Mouse (Mus musculus): ENCODE results near the gene Usp28. TPM values are rescaled to one million over a fixed set of nuclear protein-coding genes. Genes with fewer than 3 reads are reported as not detected.
"Not testable (repeated sequence)": the region's sequence is repeated elsewhere in the genome, so short reads cannot be mapped to it uniquely, and the experiment has no call there.

The Usp28 gene
- total and polyA plus RNA-seq, 2 experiments from 2014 or later, result 16.9 to 21.1 TPM

- Histone ChIP-seq H3K4me2 (ENCODE audit: low read depth, low read length, poor library complexity, severe bottlenecking) (no peak overlapping the region), H3K36me3 (ENCODE audit: insufficient read depth, low read length) (no peaks in the 10 kb centered on the region), H3K4me1 (ENCODE audit: insufficient read depth, low read length) (no peaks in the 10 kb centered on the region), H3K9me3 (ENCODE audit: low read length) (no peaks in the 10 kb centered on the region), H3K9ac (replicated peaks; ENCODE audit: low read length, poor library complexity, severe bottlenecking) (no peak overlapping the region), H3K27ac (ENCODE audit: low read depth, low read length) (no peak overlapping the region), H3K27me3 (ENCODE audit: insufficient read depth, low read length) (no peaks in the 10 kb centered on the region), H3K4me3 (ENCODE audit: low read depth, low read length) (no peak overlapping the region)
- DNase-seq (ENCODE audit: low spot score) (peak; percentile 85), ATAC-seq (ENCODE audit: low FRiP score) (no peak)
- TF ChIP-seq CTCF (IDR thresholded peaks at IDR 0.05), result peak; percentile 94
- 31% methylated on average over 3 of the region's 3 CpGs for WGBS
These were observed 12.7 kb upstream of the Usp28 start for GRCm38 (mm10) chr9:48972494-48972893.

GRCm38 (mm10) chr9:48976661-48977355 lies 8.4 kb upstream of the Usp28 start:
- Histone ChIP-seq H3K9me3 (ENCODE audit: low read length) (no peaks in the 10 kb centered on the region), H3K9ac (replicated peaks; ENCODE audit: low read length, poor library complexity, severe bottlenecking) (no peak overlapping the region), H3K27me3 (ENCODE audit: insufficient read depth, low read length) (no peaks in the 10 kb centered on the region), H3K27ac (ENCODE audit: low read depth, low read length) (no peak overlapping the region), H3K4me1 (ENCODE audit: insufficient read depth, low read length) (no peaks in the 10 kb centered on the region), H3K4me2 (ENCODE audit: low read depth, low read length, poor library complexity, severe bottlenecking) (no peak overlapping the region), H3K4me3 (ENCODE audit: low read depth, low read length) (no peak overlapping the region), H3K36me3 (ENCODE audit: insufficient read depth, low read length) (no peaks in the 10 kb centered on the region)
- DNase-seq (ENCODE audit: low spot score) (no peak), ATAC-seq (ENCODE audit: low FRiP score) (no peak)
- 87% methylated on average over 6 of the region's 6 CpGs for WGBS
- TF ChIP-seq CTCF (IDR thresholded peaks at IDR 0.05), result no peak

GRCm38 (mm10) chr9:48980371-48980770 lies 4.8 kb upstream of the Usp28 start:
- DNase-seq (ENCODE audit: low spot score), result no peak
- no peak for ATAC-seq (ENCODE audit: low FRiP score)
- TF ChIP-seq CTCF (IDR thresholded peaks at IDR 0.05), result no peak
- Histone ChIP-seq H3K9me3 (ENCODE audit: low read length) (no peaks in the 10 kb centered on the region), H3K27ac (ENCODE audit: low read depth, low read length) (no peak overlapping the region), H3K4me3 (ENCODE audit: low read depth, low read length) (no peak overlapping the region), H3K4me2 (ENCODE audit: low read depth, low read length, poor library complexity, severe bottlenecking) (no peak overlapping the region), H3K9ac (replicated peaks; ENCODE audit: low read length, poor library complexity, severe bottlenecking) (no peak overlapping the region), H3K27me3 (ENCODE audit: insufficient read depth, low read length) (no peaks in the 10 kb centered on the region), H3K36me3 (ENCODE audit: insufficient read depth, low read length) (no peaks in the 10 kb centered on the region), H3K4me1 (ENCODE audit: insufficient read depth, low read length) (no peaks in the 10 kb centered on the region)
- 89% methylated on average over 5 of the region's 5 CpGs for WGBS

GRCm38 (mm10) chr9:48980781-48981180 lies 4.4 kb upstream of the Usp28 start:
- Histone ChIP-seq H3K4me3 (ENCODE audit: low read depth, low read length) (no peak overlapping the region), H3K36me3 (ENCODE audit: insufficient read depth, low read length) (no peaks in the 10 kb centered on the region), H3K4me2 (ENCODE audit: low read depth, low read length, poor library complexity, severe bottlenecking) (no peak overlapping the region), H3K9ac (replicated peaks; ENCODE audit: low read length, poor library complexity, severe bottlenecking) (no peak overlapping the region), H3K27ac (ENCODE audit: low read depth, low read length) (no peak overlapping the region), H3K27me3 (ENCODE audit: insufficient read depth, low read length) (no peaks in the 10 kb centered on the region), H3K9me3 (ENCODE audit: low read length) (no peaks in the 10 kb centered on the region), H3K4me1 (ENCODE audit: insufficient read depth, low read length) (no peaks in the 10 kb centered on the region)
- no peak for TF ChIP-seq CTCF (IDR thresholded peaks at IDR 0.05)
- DNase-seq (ENCODE audit: low spot score) (no peak), ATAC-seq (ENCODE audit: low FRiP score) (no peak)
- WGBS, result 85% methylated on average over 3 of the region's 3 CpGs

GRCm38 (mm10) chr9:48981827-48982226 lies 3.3 kb upstream of the Usp28 start:
- Histone ChIP-seq H3K27me3 (ENCODE audit: insufficient read depth, low read length) (no peaks in the 10 kb centered on the region), H3K4me3 (ENCODE audit: low read depth, low read length) (no peak overlapping the region), H3K9ac (replicated peaks; ENCODE audit: low read length, poor library complexity, severe bottlenecking) (no peak overlapping the region), H3K27ac (ENCODE audit: low read depth, low read length) (no peak overlapping the region), H3K36me3 (ENCODE audit: insufficient read depth, low read length) (no peaks in the 10 kb centered on the region), H3K9me3 (ENCODE audit: low read length) (no peaks in the 10 kb centered on the region), H3K4me1 (ENCODE audit: insufficient read depth, low read length) (peaks cover 3% of the 10 kb centered on the region; the same call in 1 of the 2 replicates), H3K4me2 (ENCODE audit: low read depth, low read length, poor library complexity, severe bottlenecking) (no peak overlapping the region)
- ATAC-seq (ENCODE audit: low FRiP score) (no peak), DNase-seq (ENCODE audit: low spot score) (no peak)
- no peak for TF ChIP-seq CTCF (IDR thresholded peaks at IDR 0.05)

GRCm38 (mm10) chr9:48983801-48984200 lies 1.4 kb upstream of the Usp28 start:
- 95% methylated on average over 6 of the region's 6 CpGs for WGBS
- H3K27ac ChIP-seq (ENCODE audit: low read depth, low read length); H3K36me3 ChIP-seq (ENCODE audit: insufficient read depth, low read length); DNase-seq (ENCODE audit: low spot score); H3K4me2 ChIP-seq (ENCODE audit: low read depth, low read length, poor library complexity, severe bottlenecking); ATAC-seq (ENCODE audit: low FRiP score); H3K9ac ChIP-seq (replicated peaks; ENCODE audit: low read length, poor library complexity, severe bottlenecking); H3K4me3 ChIP-seq (ENCODE audit: low read depth, low read length); H3K27me3 ChIP-seq (ENCODE audit: insufficient read depth, low read length); H3K9me3 ChIP-seq (ENCODE audit: low read length); H3K4me1 ChIP-seq (ENCODE audit: insufficient read depth, low read length): not testable (repeated sequence)
